In the genomic region with DNA sequence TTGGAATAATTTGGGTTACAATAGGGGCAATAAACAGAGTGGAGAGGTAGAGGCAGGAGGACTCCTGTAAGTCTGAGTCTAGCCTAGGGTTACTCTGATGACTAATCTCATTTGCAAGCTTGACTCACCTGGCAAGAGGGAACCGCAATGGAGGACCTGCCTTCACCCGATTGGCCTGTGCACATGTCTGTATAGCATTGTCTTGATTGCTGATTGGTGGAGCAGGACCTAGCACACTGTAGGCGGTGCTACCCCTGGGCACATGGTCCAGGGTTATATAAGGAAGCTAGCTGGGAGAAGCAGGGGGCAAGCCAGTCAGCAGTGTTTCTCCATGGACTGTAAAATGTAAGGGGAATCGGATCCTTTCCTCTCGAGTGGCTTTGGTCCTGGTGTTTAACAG, we compare ENCODE assay signal across 11 mouse cellular contexts. TPM values are rescaled to one million over a fixed set of nuclear protein-coding genes. Genes with fewer than 3 reads are reported as not detected.
DNase-seq lines count a peak whose midpoint lies in the region; ATAC-seq and TF ChIP-seq lines count a peak whose summit lies in the region.
"Had no signal": no experiment of that assay in that cellular context is flagged by ENCODE, and none has a peak within 500 bp of the region (broad histone marks: within the 10 kb centered on the region; RNA-seq: fewer than 3 reads in every experiment).

No protein-coding gene starts in this region.

- H3K4me3 ChIP-seq in heart, embryonic 16.5 days (ENCODE audit: low read length) = no peak overlapping the region
- H3K4me3 ChIP-seq in heart, adult 2 months = no peak overlapping the region
- no peak overlapping the region for H3K4me3 ChIP-seq in neural tube, embryonic 15.5 days (replicated peaks)

- H3K36me3 ChIP-seq in heart, embryonic 16.5 days (ENCODE audit: control insufficient read depth, insufficient read depth) = no peaks in the 10 kb centered on the region
- H3K36me3 ChIP-seq in heart, adult 2 months (ENCODE audit: control insufficient read depth, insufficient read depth, low read length) = no peaks in the 10 kb centered on the region
- H3K36me3 ChIP-seq in neural tube, embryonic 15.5 days = no peaks in the 10 kb centered on the region

- no peaks in the 10 kb centered on the region for H3K9me3 ChIP-seq in heart, embryonic 16.5 days (replicated peaks; ENCODE audit: control insufficient read depth, low read length)
- no peaks in the 10 kb centered on the region for H3K9me3 ChIP-seq in neural tube, embryonic 15.5 days (replicated peaks)

- WGBS in heart, embryonic 16.5 days = 80% methylated on average over 5 of the region's 5 CpGs
- 87% methylated on average over 5 of the region's 5 CpGs for WGBS in heart, adult 2 months
- WGBS in neural tube, embryonic 15.5 days = 83% methylated on average over 5 of the region's 5 CpGs

- no peak overlapping the region for H3K4me2 ChIP-seq in heart, embryonic 16.5 days (ENCODE audit: low read depth, low read length)
- H3K4me2 ChIP-seq in neural tube, embryonic 15.5 days = no peak overlapping the region

- H3K4me1 ChIP-seq in heart, embryonic 16.5 days (ENCODE audit: control insufficient read depth, insufficient read depth, low read length) = peaks cover 9% of the 10 kb centered on the region
- no peaks in the 10 kb centered on the region for H3K4me1 ChIP-seq in heart, adult 2 months (ENCODE audit: control insufficient read depth, insufficient read depth, low read length)
- H3K4me1 ChIP-seq in neural tube, embryonic 15.5 days = peaks cover 16% of the 10 kb centered on the region

- no peak for TF ChIP-seq CTCF in heart, adult 2 months (IDR thresholded peaks at IDR 0.05)

- H3K27me3 ChIP-seq in heart, embryonic 16.5 days (ENCODE audit: control insufficient read depth, insufficient read depth, low read length) = peaks cover 5% of the 10 kb centered on the region
- peaks cover 1% of the 10 kb centered on the region; the same call in 1 of the 2 replicates for H3K27me3 ChIP-seq in heart, adult 2 months (ENCODE audit: control insufficient read depth, insufficient read depth, low read length)
- H3K27me3 ChIP-seq in neural tube, embryonic 15.5 days (replicated peaks) = peaks cover 6% of the 10 kb centered on the region; the same call in 1 of the 2 replicates

- DNase-seq in heart, adult 2 months = no peak
- peak; percentile 82 for DNase-seq in 3134 (ENCODE audit: extremely low read depth, insufficient read length, low spot score)
- DNase-seq in 416B (ENCODE audit: low read depth) = peak; percentile 79
- DNase-seq in brain, adult 2 months (ENCODE audit: low read depth, low spot score) = peak; percentile 88
- no peak for DNase-seq in neural tube, embryonic 10.5 days (ENCODE audit: extremely low spot score, low spot score)
- DNase-seq: thymus, adult 18-20 months had no signal

- no peaks in the 10 kb centered on the region for H3K79me2 ChIP-seq in heart, adult 2 months (replicated peaks; ENCODE audit: control insufficient read depth, insufficient read depth, low read length)

- no peak overlapping the region for H3K9ac ChIP-seq in heart, embryonic 16.5 days (ENCODE audit: low read length)
- H3K9ac ChIP-seq in heart, adult 2 months (ENCODE audit: low read depth, low read length) = no peak overlapping the region
- no peak overlapping the region for H3K9ac ChIP-seq in neural tube, embryonic 15.5 days (replicated peaks)

- 0 out of 2 replicates have a peak, but pooled peaks have one; percentile 33 for ATAC-seq in heart, embryonic 16.5 days (replicated peaks; ENCODE audit: extremely low read depth, insufficient read depth, low FRiP score)
- no peak for ATAC-seq in neural tube, embryonic 15.5 days (ENCODE audit: low FRiP score)
- ATAC-seq: forebrain, embryonic 14.5 days had no signal

- no peak overlapping the region for H3K27ac ChIP-seq in heart, embryonic 16.5 days (ENCODE audit: low read length)
- no peak overlapping the region for H3K27ac ChIP-seq in heart, adult 2 months
- H3K27ac ChIP-seq in neural tube, embryonic 15.5 days (replicated peaks) = no peak overlapping the region
- H3K27ac ChIP-seq: macrophage had no signal

- no peak for TF ChIP-seq POLR2A in heart, adult 2 months (IDR thresholded peaks at IDR 0.05; ENCODE audit: insufficient read depth, low read depth, low read length)

- intact Hi-C loops in heart, adult 2 months (cut with DNase I) = no loop called here

- no peak for TF ChIP-seq EP300 in heart, adult 2 months (IDR thresholded peaks at IDR 0.05; ENCODE audit: insufficient read depth, low read depth, low read length)

RNA-seq across cellular contexts. Expression of gene Stac2, which starts 4.7 kb away (rescaled TPM):
- 0.62 and 0.75 TPM in 2 replicates for polyA plus RNA-seq in heart, embryonic 16.5 days (2015; fragmentation: Nextera tagmentation; extraction: Ambion mirVana)
- total RNA-seq in heart, adult 2 months (2021) = under 1 TPM; 0.10 to 0.20 TPM
- 0.09 and 0.35 TPM in 2 replicates for polyA plus RNA-seq in heart, adult 2 months (2012; rRNA removed)
- polyA plus RNA-seq in neural tube, embryonic 15.5 days (2015; fragmentation: Nextera tagmentation; extraction: Ambion mirVana) = 15.8 and 18.2 TPM in 2 replicates
- total RNA-seq: hematopoietic stem cell, adult 5-6 weeks had no signal

RNA-seq across cellular contexts. Expression of gene Rpl19, which starts 31.5 kb away (rescaled TPM):
- 596 and 670 TPM in 2 replicates for polyA plus RNA-seq in heart, embryonic 16.5 days (2015; fragmentation: Nextera tagmentation; extraction: Ambion mirVana)
- total RNA-seq in heart, adult 2 months (2021) = 100 to 1,000 TPM; 505 to 604 TPM
- 348 and 422 TPM in 2 replicates for polyA plus RNA-seq in heart, adult 2 months (2012; rRNA removed)
- polyA plus RNA-seq in neural tube, embryonic 15.5 days (2015; fragmentation: Nextera tagmentation; extraction: Ambion mirVana) = 655 and 750 TPM in 2 replicates

RNA-seq across cellular contexts. Expression of gene Cacnb1, which starts 35.2 kb away (rescaled TPM):
- 6.3 and 6.7 TPM in 2 replicates for polyA plus RNA-seq in heart, embryonic 16.5 days (2015; fragmentation: Nextera tagmentation; extraction: Ambion mirVana)
- total RNA-seq in heart, adult 2 months (2021) = 1 to 10 TPM; 5.9 to 6.1 TPM
- 10.0 and 10.5 TPM in 2 replicates for polyA plus RNA-seq in heart, adult 2 months (2012; rRNA removed)
- polyA plus RNA-seq in neural tube, embryonic 15.5 days (2015; fragmentation: Nextera tagmentation; extraction: Ambion mirVana) = 50.9 and 63.0 TPM in 2 replicates

Comparison
In these comparisons a context has a peak if more than half of its experiments do, and no peak if none do; other contexts are left out.
1. DNase-seq: peak in 3134 (single experiment), 416B (single experiment) and brain, adult 2 months (single experiment); none in heart, adult 2 months (0 of 2) and neural tube, embryonic 10.5 days (single experiment).